Mouse (Mus musculus) right cerebral cortex, postnatal 4 days (tissue): ENCODE data around the gene Gm11937.
"Not testable (repeated sequence)": the region's sequence is repeated elsewhere in the genome, so short reads cannot be mapped to it uniquely, and the experiment has no call there.

Experiments used
- DNase-seq: peaks from one replicate; pipeline ENCODE4 v3.0.0-alpha.2; 2022

Gene Gm11937

DNA sequence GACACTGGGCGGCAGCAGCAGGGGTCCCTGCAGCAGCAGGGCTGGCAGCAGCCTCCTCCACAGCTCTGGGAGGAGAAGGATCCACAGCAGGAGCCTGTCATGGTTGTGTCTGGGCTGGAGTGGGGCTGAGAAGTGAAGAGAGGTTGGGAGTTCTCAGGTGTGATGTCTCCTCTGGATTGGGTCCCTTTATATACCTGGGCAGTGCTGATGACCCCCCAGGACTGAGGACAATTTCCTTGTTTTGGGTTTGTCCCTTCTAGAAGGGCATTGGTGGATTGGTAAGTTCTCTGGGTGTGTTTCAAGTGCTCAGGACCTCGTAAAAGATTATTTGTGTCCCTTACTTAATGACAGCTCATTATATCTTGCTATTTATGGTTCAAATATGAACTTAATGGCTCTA is at the start of gene Gm11937:
TSS of gene Gm11937 (minus strand) at position 101 of the 400 bp plus-strand sequence.
- not testable (repeated sequence) for DNase-seq

DNA sequence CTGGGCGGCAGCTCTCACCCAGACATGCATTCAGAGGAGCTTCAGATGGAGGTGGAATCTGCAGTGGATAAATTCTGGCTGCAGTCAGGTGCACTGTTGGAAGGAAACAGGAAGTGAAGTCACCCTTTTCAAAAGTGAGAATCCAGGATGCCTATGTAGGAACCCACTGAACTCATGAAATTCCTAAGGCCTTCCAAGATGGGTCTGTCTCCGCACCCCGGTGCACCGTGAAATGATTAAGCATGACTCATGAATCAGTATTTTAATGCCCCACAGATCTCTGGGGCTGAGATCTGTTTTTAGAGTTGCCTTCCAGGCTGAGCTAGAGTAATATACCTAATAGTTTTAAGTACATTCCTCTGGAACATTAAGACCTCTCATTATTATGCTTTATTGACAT is 49.3 kb upstream of the Gm11937 start:
- DNase-seq: no peak

DNA sequence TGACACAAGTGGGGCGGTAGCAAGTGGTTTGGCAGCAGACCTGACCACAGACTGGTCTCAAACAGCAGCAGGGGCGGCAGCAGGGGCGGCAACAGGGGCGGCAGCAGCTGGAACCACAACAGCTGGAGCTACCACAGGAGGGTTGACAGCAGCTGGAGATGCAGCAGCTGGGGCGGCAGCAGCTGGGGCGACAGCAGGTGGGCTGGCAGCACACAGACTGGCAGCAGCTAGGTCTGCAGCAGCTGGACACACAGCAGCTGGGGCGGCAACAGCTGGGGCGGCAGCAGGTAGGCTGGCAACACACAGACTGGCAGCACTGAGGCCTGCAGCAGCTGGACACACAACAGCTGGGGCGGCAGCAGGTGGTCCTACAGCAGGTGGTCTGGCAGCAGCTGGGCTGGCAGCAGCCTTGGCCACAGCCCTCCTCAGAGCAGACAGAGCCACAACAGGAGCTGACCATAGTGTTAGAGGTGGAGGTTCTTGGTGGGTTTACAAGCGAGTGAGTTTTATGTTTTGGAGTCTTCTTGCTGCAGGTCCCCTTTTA is 48.5 kb upstream of the Gm11937 start, which contains the start of gene Gm11563:
TSS of gene Gm11563 (minus strand) at position 494 of the 544 bp plus-strand sequence.
- DNase-seq: not testable (repeated sequence)

GRCm38 (mm10) chr11:99657051-99657450 is 47.1 kb upstream of the Gm11937 start:
- no peak for DNase-seq

DNA sequence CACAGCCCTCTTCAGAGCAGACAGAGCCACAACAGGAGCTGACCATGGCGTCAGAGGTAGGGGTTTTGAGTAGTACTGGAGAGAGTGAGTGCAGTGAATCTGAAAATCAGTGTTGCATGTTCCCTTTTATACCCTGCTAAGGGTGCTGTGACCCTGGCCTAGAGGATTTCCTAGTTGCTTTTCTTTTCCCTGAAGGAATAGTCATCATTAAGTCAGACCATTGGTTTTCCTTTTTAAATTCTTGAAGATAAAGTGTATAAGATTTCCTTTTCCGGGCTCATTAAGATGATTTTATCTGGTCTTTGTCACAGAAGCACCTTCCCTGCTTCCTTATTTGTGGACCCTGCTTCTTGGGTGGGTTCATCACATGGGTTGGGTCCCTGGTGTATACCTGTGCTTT is 40.1 kb upstream of the Gm11937 start, which contains the start of gene Gm11555:
TSS of gene Gm11555 (minus strand) at position 101 of the 400 bp plus-strand sequence.
- DNase-seq: no peak

DNA sequence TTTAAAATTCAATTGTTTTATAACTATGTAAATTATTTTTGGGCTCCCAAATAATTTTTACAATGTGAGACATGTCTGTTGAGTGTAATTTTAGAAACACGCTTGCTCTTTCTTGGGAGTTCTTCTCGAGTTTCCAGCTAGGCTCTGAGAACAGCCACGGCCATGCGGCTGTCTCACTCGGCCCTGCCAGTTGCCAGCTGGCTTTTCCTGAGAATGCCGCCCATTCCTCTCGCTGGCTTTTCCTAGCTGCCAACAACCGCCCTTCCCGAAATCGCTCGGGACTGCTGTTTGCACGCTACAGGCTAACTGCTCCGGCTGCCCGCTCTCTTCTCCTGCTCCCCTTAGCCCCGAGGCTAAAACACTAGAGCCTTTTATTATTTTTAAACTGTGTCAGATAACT is 36.5 kb upstream of the Gm11937 start:
- no peak for DNase-seq

- DNase-seq: no peak
These were observed 34.4 kb upstream of the Gm11937 start for GRCm38 (mm10) chr11:99644351-99644750.

DNA sequence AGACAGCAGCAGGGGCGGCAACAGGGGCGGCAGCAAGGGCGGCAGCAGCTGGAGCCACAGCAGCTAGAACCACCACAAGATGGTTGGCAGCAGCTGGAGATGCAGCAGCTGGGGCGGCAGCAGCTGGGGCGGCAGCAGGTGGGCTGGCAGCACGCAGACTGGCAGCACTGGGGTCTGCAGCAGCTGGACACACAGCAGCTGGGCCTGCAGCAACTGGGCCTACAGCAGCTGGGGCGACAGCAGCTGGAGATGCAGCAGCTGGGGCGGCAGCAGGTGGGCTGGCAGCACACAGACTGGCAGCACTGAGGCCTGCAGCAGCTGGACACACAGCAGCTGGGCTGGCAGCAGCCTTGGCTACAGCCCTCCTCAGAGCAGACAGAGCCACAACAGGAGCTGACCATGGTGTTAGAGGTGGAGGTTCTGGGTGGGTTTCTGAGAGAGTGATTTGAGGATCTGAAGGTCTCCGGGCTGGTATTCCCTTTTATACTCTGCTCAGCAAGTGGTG is 33.7 kb upstream of the Gm11937 start, which contains the start of gene Krtap4-7:
TSS of gene Krtap4-7 (minus strand) at position 455 of the 505 bp plus-strand sequence.
- DNase-seq: not testable (repeated sequence)

DNA sequence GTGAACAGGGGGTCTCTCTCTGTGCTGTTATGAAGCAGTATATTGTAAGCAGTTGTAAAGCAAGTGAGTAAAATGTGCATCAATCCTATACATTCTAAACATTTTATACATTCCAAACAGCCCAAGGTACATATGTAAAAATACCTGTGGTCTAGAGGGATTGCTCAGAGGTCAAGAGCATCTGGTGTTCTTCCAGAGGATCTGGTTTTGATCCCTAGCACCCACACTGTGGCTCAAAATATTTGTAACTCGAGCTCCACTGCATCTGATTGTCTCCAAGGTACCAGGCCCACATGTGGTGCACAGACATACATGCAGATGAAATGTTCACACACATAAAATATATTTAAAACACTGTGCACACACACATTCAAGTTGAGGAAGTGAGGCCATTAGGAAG is 30.9 kb upstream of the Gm11937 start:
- no peak for DNase-seq

DNA sequence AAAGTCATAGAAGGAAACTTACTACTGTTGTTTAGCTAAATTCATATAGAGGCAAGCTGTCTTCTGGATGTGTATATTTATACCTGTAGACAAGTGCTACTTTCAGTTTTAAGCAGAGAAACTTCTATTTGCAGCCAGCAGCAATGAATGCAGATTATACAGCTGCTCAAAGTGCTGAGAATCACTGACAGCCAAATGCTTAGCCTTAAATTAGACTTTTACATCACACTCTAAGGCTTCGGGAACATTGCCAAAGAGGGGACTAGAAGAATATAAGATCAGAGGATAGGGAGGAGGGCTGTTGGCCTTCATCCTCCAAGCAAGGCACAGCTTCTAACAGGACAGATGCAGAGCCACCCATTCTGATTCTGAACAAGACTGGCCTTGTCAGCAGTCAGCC is 27.1 kb upstream of the Gm11937 start:
- no peak for DNase-seq

- no peak for DNase-seq
These were observed 24.7 kb upstream of the Gm11937 start, which contains the start of gene Krtap4-2 for GRCm38 (mm10) chr11:99634653-99635134. TSS of gene Krtap4-2 (minus strand) at chr11:99635084.

DNA sequence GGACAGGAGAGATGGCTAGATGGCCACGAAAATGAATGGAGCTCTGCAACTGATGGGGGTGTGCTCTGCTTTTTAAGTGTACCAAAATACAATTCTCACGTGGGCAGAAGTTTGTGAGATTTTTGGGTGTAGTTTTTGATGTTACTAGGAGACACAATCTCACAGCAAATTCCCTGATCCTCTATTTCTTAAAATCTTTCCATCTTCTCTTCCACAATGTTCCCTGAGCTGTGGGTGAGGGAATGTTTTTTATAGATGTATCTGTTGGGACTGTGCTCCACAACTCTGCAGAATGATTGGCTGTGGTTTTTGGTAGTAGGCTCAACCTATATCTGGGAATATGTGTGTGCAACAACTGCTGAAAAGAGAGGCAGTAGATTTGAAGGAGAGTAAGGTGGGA is 23.3 kb upstream of the Gm11937 start:
- no peak for DNase-seq

DNA sequence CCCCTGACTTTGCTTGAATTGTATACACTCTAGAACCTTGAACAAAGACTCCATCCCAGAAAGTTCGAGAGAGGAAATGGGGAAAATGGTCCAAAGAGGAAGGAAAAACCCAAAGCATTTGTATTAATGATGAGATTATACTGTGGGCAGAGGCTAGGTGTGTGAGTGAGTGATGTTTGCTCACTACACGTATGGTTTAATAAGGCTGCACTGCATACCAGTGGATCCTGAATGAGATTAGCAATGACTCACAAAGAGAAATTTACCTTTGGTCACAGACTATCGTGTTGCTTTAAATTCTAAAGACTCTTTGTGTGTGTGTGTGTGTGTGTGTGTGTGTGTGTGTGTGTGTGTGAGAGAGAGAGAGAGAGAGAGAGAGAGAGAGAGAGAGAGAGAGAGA is 20.9 kb upstream of the Gm11937 start:
- no peak for DNase-seq

DNA sequence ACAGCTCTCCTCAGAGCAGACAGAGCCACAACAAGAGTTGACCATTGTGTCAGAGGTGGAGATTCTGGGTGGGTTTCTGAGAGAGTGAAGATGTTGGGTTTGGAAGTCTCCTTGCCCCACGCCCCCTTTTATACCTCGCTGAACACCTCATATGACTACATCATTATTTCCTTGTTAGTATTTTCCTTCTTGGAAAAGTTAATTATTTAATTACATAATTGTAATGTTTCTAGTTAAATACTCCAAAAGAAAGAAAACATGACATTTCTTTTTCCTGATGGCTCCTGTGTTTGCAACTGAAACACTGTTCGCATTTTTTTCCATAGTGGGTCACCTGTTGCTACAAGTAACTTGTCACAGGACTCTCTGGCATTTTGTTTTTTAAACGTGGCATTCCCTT is 18.1 kb upstream of the Gm11937 start, which contains the start of gene Krtap4-1:
TSS of gene Krtap4-1 (minus strand) at position 101 of the 400 bp plus-strand sequence.
- no peak for DNase-seq

DNA sequence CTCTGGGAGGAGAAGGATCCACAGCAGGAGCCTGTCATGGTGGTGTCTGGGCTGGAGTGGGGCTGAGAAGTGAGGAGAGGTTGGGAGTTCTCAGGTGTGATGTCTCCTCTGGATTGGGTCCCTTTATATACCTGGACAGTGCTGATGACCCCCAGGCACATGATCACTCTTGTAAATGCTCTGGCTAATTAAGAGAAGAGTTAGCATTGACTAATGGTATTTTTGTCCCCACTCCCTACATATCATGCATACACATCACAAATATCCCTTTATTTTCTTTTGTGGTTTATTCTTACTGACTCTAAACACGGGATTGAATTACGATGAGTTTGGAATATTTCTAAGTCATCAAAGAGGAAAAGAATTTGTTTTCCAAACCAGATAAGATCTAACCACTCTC is 10.3 kb upstream of the Gm11937 start, which contains the start of gene Gm11562:
TSS of gene Gm11562 (minus strand) at position 101 of the 400 bp plus-strand sequence.
- no peak for DNase-seq

DNA sequence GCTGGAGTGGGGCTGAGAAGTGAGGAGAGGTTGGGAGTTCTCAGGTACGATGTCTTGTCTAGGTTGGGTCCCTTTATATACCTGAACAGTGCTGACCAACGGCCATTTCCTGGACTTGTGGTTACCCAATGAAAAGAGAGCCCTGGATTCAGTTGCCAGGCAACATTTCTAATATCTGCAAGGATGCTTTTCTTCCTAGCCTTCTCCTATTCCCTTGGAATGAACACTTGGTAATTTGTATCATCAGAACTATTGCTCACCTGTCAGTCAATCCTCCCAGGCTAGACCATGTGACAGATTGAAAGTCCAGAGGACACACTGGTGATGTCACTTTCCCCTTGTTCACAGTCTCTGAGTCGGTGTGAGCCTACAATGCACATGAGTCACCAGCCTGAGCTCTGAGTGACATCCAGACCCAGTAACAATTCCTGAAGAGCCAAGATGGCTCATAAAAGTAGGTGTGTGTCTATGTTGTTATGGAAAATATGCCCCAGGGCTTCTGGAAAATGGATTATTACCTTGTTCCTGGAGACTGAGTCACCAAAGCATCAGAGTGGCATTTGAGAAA is 4.9 kb upstream of the Gm11937 start, which contains the start of gene Krtap2-4:
TSS of gene Krtap2-4 (minus strand) at position 51 of the 568 bp plus-strand sequence.
- no peak for DNase-seq

GRCm38 (mm10) chr11:99609126-99609525 is 863 bp downstream of the Gm11937 start:
- DNase-seq: no peak

DNA sequence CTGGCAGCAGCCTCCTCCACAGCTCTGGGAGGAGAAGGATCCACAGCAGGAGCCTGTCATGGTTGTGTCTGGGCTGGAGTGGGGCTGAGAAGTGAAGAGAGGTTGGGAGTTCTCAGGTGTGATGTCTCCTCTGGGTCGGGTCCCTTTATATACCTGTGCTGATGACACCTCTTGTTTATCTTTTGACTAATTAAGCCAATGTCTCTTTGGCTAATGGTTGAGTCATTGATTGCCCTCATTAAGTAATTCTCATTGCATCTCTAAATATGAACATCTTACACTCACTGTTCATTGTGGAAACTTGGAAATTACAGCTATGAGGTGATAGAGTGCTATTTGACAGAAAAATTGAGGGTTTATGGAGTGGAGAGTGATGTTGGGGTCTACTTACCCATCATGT is 6.8 kb downstream of the Gm11937 start, which contains the start of gene Gm11938:
TSS of gene Gm11938 (minus strand) at position 101 of the 400 bp plus-strand sequence.
- DNase-seq: not testable (repeated sequence)

DNA sequence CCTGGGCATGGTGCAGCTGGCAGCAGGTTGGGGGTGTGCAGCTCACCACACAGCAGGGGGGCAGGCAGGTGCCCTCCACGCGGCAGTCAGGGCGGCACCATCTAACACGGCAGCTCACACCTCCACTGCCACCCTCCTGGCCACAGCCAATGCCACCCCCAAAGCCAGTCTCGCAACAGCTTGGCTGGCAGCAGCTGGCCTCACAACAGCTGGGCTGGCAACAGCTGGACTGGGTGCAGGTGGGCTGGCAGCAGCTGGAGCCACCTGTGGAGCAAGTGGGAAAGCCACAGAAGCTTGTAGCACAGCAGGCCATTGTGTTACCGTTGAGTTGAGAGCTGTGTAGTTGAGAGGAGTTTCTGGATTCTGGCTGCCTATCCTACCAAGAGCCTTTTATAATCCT is 12.2 kb downstream of the Gm11937 start, which contains the start of gene Krtap9-3:
TSS of gene Krtap9-3 (minus strand) at position 364 of the 400 bp plus-strand sequence.
- not testable (repeated sequence) for DNase-seq

DNA sequence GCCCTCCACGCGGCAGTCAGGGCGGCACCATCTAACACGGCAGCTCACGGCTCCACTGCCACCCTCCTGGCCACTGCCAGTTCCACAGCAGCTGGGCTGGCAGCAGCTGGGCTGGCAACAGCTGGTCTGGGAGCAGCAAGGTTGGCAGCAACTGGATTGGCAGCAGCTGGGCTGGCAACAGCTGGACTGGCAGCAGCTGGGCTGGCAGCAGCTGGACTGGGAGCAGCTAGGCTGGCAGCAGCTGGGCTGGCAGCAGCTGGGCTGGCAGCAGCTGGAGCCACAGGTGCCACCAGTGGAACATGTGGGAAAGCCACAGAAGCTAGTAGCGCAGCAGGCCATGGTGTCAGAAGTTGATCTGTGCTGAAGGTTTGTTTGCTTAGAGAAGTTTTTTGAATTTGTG is 19.0 kb downstream of the Gm11937 start, which contains the start of gene Krtap1-3:
TSS of gene Krtap1-3 (minus strand) at position 359 of the 400 bp plus-strand sequence.
- DNase-seq: no peak

DNA sequence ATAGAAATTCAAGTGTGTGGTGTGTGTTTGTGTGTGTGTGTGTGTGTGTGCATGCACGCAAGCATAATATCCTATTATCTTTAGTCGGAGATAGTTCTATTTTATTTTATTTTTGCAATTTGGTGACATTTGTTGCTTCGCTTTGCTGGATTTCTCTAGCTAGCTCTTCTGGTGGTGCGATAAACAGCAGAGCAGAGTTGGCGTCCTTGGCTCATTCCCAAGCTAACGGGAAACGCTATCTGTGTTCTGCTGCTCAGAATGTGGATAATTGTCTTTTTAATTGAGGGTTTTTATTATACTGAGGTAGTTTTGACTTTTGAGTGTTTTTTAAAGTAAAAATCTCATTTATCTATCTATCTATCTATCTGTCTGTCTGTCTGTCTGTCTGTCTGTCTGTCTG is 24.9 kb downstream of the Gm11937 start:
- DNase-seq: no peak

DNA sequence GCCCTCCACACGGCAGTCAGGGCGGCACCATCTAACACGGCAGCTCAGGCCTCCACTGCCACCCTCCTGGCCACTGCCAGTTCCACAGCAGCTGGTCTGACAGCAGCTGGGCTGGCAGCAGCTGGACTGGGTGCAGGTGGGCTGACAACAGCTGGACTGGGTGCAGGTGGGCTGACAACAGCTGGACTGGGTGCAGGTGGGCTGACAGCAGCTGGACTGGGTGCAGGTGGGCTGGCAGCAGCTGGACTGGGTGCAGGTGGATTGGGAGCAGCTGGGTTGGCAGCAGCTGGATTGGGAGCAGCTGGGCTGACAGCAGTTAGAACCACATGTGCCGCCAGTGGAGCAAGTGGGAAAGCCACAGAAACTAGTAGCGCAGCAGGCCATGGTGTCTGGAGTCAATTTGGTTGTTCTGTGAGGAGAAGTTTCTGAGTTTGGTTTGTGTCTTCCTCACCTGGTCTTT is 26.7 kb downstream of the Gm11937 start, which contains the start of gene Krtap1-4:
TSS of gene Krtap1-4 (minus strand) at position 410 of the 460 bp plus-strand sequence.
- DNase-seq: no peak

DNA sequence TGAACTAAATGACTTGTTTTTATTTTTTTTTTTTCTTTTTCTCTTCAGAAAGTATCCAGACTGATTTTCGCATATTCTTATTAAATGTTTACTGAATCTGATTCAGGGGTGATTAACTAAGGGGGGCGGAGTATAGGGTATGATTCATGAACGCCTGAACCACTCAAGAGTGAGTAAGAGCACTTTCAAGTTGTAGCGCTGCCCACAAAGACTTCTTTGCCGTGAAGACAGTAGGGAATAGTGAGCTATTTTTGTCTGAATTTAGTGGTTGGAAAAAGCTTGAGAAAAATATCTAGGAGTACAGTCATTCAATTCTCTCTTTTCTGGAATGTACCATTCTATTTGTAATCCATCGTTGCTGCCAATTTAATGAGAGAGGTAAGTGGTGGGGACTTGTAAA is 28.4 kb downstream of the Gm11937 start:
- no peak for DNase-seq
